ENCODE assay signal across 26 mouse cellular contexts in the genomic region with DNA sequence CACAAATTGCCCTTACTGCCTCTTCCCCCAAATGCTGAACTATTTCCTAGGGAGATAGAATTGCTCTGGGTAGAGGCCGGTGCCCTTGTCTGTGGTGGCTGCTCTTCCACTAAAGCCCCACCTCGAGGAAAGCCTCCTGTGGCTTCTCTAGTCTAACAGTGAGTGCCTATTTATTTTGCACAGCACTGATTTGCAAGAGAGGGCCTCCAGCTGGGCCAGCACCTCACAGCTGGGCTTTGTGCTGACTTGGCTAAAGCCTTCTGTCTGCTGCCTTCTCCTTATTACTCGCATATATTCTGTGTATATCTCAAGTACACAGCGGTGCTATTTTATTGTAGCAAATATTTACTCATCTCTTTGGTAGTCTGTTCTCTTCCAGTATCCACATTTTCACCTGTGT.
DNase-seq lines count a peak whose midpoint lies in the region; ATAC-seq and TF ChIP-seq lines count a peak whose summit lies in the region.
"Had no signal": no experiment of that assay in that cellular context is flagged by ENCODE, and none has a peak within 500 bp of the region (broad histone marks: within the 10 kb centered on the region; RNA-seq: fewer than 3 reads in every experiment).

No protein-coding gene starts in this region.

- no peak overlapping the region for H3K27ac ChIP-seq in lung, embryonic 14.5 days (ENCODE audit: low read depth)
- H3K27ac ChIP-seq: embryonic facial prominence, embryonic 12.5 days; embryonic facial prominence, embryonic 15.5 days; gastrocnemius, adult 2 months; heart, embryonic 15.5 days; hindbrain, embryonic 10.5 days had no signal

- no peaks in the 10 kb centered on the region for H3K27me3 ChIP-seq in lung, embryonic 14.5 days (ENCODE audit: insufficient read depth, low read length)
- H3K27me3 ChIP-seq: embryonic facial prominence, embryonic 12.5 days; embryonic facial prominence, embryonic 15.5 days; heart, embryonic 12.5 days; heart, embryonic 15.5 days; hindbrain, embryonic 13.5 days had no signal

- WGBS in lung, embryonic 14.5 days = 32% methylated on average over 4 of the region's 4 CpGs

- peak; percentile 11 for DNase-seq in lung, embryonic 14.5 days
- DNase-seq in lung, postnatal 36 days = no peak
- DNase-seq in R1 (ENCODE audit: low read depth, low spot score) = peak; percentile 55
- peak; percentile 41 for DNase-seq in brain, adult 2 months (ENCODE audit: low read depth, low spot score)
- no peak for DNase-seq in gastrocnemius, postnatal 25 days
- no peak for DNase-seq in spleen, adult 18-20 months
- DNase-seq: adrenal gland, adult 2 months; adrenal gland, postnatal 14 days; cerebellum, adult 18-20 months; cerebellum, adult 9-10 months; cerebellum, postnatal 14 days; forebrain, postnatal 0 days; gastrocnemius, adult 2 months; gastrocnemius, postnatal 14 days; heart, adult 18-20 months; heart, postnatal 10 days; heart, postnatal 36 days had no signal

- no peak overlapping the region for H3K4me2 ChIP-seq in lung, embryonic 14.5 days
- H3K4me2 ChIP-seq: embryonic facial prominence, embryonic 12.5 days; embryonic facial prominence, embryonic 15.5 days; heart, embryonic 12.5 days; heart, embryonic 15.5 days; hindbrain, embryonic 13.5 days had no signal

- no peak overlapping the region for H3K9ac ChIP-seq in lung, embryonic 14.5 days
- H3K9ac ChIP-seq: embryonic facial prominence, embryonic 12.5 days; embryonic facial prominence, embryonic 15.5 days; forebrain, postnatal 0 days; heart, embryonic 12.5 days; heart, embryonic 15.5 days; hindbrain, embryonic 13.5 days had no signal

- H3K4me1 ChIP-seq in lung, embryonic 14.5 days (ENCODE audit: insufficient read depth) = no peaks in the 10 kb centered on the region
- H3K4me1 ChIP-seq: embryonic facial prominence, embryonic 12.5 days; embryonic facial prominence, embryonic 15.5 days; heart, embryonic 12.5 days; heart, embryonic 15.5 days had no signal

- H3K4me3 ChIP-seq in lung, embryonic 14.5 days (ENCODE audit: low read depth, low read length) = no peak overlapping the region
- H3K4me3 ChIP-seq: embryonic facial prominence, embryonic 12.5 days; embryonic facial prominence, embryonic 15.5 days; gastrocnemius, adult 2 months; heart, embryonic 12.5 days; heart, embryonic 15.5 days; hindbrain, embryonic 10.5 days; hindbrain, embryonic 13.5 days had no signal

- TF ChIP-seq CTCF in lung, embryonic 14.5 days (IDR thresholded peaks at IDR 0.05; ENCODE audit: low read depth) = no peak

- H3K36me3 ChIP-seq in lung, embryonic 14.5 days (ENCODE audit: insufficient read depth) = no peaks in the 10 kb centered on the region
- H3K36me3 ChIP-seq: embryonic facial prominence, embryonic 12.5 days; embryonic facial prominence, embryonic 15.5 days; heart, embryonic 12.5 days; heart, embryonic 15.5 days; hindbrain, embryonic 10.5 days; hindbrain, embryonic 13.5 days had no signal

- ATAC-seq in lung, embryonic 14.5 days (ENCODE audit: insufficient read depth) = no peak
- ATAC-seq: forebrain, embryonic 14.5 days; forebrain, postnatal 0 days; hindbrain, embryonic 16.5 days; intestine, embryonic 16.5 days had no signal

- no peaks in the 10 kb centered on the region; the same call in 1 of the 2 replicates for H3K9me3 ChIP-seq in lung, embryonic 14.5 days (ENCODE audit: low read depth, low read length)
- H3K9me3 ChIP-seq: embryonic facial prominence, embryonic 12.5 days; heart, embryonic 15.5 days had no signal

Comparison
In these comparisons a context has a peak if more than half of its experiments do, and no peak if none do; other contexts are left out.
1. DNase-seq: peak in lung, embryonic 14.5 days (single experiment), R1 (single experiment) and brain, adult 2 months (single experiment); none in lung, postnatal 36 days (single experiment), gastrocnemius, postnatal 25 days (single experiment) and spleen, adult 18-20 months (0 of 2).